Mouse (Mus musculus): ENCODE measurements around the gene Utp15. TPM values are rescaled to one million over a fixed set of nuclear protein-coding genes. Genes with fewer than 3 reads are reported as not detected.

Gene Utp15
- total RNA-seq, 1 experiment from 2014 or later = 45.7 TPM

DNA sequence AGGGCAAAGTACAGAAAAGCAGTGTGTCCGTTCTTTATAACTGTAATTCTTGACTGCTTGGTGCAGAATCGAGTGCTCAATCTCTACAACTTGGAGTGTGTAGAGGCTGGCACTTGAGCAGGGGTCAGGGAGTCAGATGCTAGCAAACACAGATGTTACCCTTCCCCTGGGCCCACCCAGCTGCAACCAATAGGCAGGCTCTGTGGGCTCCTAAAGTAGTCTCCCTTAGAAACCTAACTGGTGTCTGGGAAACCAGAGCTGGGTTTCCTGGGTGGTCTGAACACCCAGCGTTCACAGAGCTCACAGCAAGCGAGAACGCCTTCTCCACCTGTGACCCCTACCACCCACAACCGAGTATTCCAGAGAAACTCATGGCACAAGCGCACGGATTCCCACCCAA, 57.7 kb downstream of the Utp15 start:
- no peak for ATAC-seq (replicated peaks in 1 of 2; ENCODE audit: insufficient read depth in 1 of 2, low FRiP score in 2 of 2, low TSS enrichment in 1 of 2, low read depth in 1 of 2, poor library complexity in 2 of 2, severe bottlenecking in 2 of 2)

DNA sequence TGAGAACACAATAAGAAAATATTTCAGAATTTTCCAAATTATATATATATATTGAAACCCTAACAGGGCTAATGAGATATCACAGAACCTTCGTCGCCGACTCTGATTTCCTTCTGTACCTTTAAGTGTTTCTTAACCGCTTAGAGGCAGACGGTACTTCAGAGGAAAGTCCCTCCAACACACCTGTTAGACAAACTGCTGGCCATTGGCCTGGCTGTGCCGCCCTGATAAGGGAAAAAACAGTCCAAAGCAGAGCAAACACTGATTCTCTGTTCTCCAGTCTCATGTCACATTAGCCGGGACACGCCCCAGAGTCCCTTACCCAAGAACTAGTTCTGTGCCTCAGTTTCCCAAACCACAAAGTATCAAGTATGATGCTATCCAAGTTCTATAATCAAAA, 58.5 kb downstream of the Utp15 start:
- ATAC-seq (replicated peaks in 1 of 2; ENCODE audit: insufficient read depth in 1 of 2, low FRiP score in 2 of 2, low TSS enrichment in 1 of 2, low read depth in 1 of 2, poor library complexity in 2 of 2, severe bottlenecking in 2 of 2) = no peak

DNA sequence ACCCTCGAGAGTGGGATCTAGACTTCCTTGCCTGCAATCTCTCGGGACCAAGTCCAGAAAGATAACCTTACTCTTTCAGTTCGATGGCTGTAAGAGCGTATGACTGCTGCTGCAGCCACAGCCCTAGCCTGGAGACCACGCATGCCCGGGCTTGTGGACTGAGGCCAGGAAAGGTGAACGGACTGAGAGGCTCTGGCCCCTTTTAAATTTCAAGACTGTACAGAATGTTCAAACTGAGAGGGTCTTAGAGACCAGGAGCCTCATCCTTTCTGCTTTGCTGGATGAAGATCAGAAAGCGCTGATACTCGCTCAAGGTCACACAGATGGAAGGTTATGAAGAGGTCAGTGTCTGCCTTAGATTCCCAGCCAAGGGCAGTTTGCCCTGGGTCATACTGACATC, 61.4 kb downstream of the Utp15 start:
- ATAC-seq (replicated peaks in 1 of 2; ENCODE audit: insufficient read depth in 1 of 2, low FRiP score in 2 of 2, low TSS enrichment in 1 of 2, low read depth in 1 of 2, poor library complexity in 2 of 2, severe bottlenecking in 2 of 2) = no peak

Other genes with a start within 250 kb of the Utp15 start
- gene Arhgef28, start 56.6 kb downstream of the Utp15 start, total RNA-seq (2017) = 8.5 and 17.9 TPM in 2 replicates
- 18.8 and 22.5 TPM in 2 replicates for gene Ankra2, start within 50 bp of the Utp15 start, total RNA-seq (2017)
- gene Gm21976, start 16.8 kb upstream of the Utp15 start, total RNA-seq (2017) = not detected in 2 replicates
- 1,706 and 2,199 TPM in 2 replicates for gene Btf3, start 54.0 kb upstream of the Utp15 start, total RNA-seq (2017)
- not detected in 2 replicates for gene Foxd1, start 91.2 kb upstream of the Utp15 start, total RNA-seq (2017)
- gene Gm10320, start 229.0 kb upstream of the Utp15 start, total RNA-seq (2017) = 0.63 TPM in 1 of 2 replicates, not detected in the other